Mouse (Mus musculus) MEL (cell line): Measurements from ENCODE around the gene Cfi. TPM values are rescaled to one million over a fixed set of nuclear protein-coding genes. Genes with fewer than 3 reads are reported as not detected.
A peak's percentile ranks its signal among the peaks of the same experiment; 100 is the strongest.

Source experiments
- DNase-seq: peaks from one replicate; pipeline ENCODE4 v3.0.0; 2011; ENCODE audit warnings: low read depth, low spot score
- H3K27ac ChIP-seq: 2 replicates; pipeline ENCODE4 v1.5.1; 2012; ENCODE audit warnings: low read depth, mild to moderate bottlenecking, control low read depth, low read length, moderate library complexity; ENCODE audit not compliant: control insufficient read depth
- H3K27me3 ChIP-seq, 2 experiments: fragments of 150-350 bp in 1 of 2; sonication (generic) in 1 of 2; 2 replicates each; pipeline ENCODE4 v1.6.1; 2012; ENCODE audit warnings: low read length in 2 of 2, mild to moderate bottlenecking in 2 of 2, improper control_type of control experiment in 1 of 2, moderate library complexity in 1 of 2; ENCODE audit not compliant: insufficient read depth in 2 of 2, control insufficient read depth in 1 of 2
- H3K36me3 ChIP-seq, 2 experiments: 2 replicates each; pipeline ENCODE4 v1.6.1; 2012 to 2014; ENCODE audit warnings: low read length in 2 of 2, improper control_type of control experiment in 1 of 2, inconsistent platforms in 1 of 2, mild to moderate bottlenecking in 1 of 2; ENCODE audit not compliant: insufficient read depth in 2 of 2, control insufficient read depth in 1 of 2
- H3K4me1 ChIP-seq, 2 experiments: fragments of 150-350 bp in 1 of 2; sonication (generic) in 1 of 2; 2 replicates each; pipeline ENCODE4 v1.6.1; 2012; ENCODE audit warnings: low read length in 2 of 2, improper control_type of control experiment in 1 of 2, mild to moderate bottlenecking in 1 of 2; ENCODE audit not compliant: insufficient read depth in 2 of 2, control insufficient read depth in 1 of 2
- H3K4me3 ChIP-seq, 2 experiments: fragments of 150-350 bp in 1 of 2; sonication (generic) in 1 of 2; 2 replicates each; pipeline ENCODE4 v1.5.1; 2012; ENCODE audit warnings: low read depth in 2 of 2, low read length in 2 of 2, mild to moderate bottlenecking in 2 of 2, moderate library complexity in 2 of 2, control low read depth in 1 of 2, improper control_type of control experiment in 1 of 2; ENCODE audit not compliant: control insufficient read depth in 1 of 2, insufficient read depth in 1 of 2
- H3K79me2 ChIP-seq: 2 replicates; pipeline ENCODE4 v1.6.1; 2012; ENCODE audit warnings: mild to moderate bottlenecking, low read length, moderate library complexity; ENCODE audit not compliant: control insufficient read depth, poor library complexity, insufficient read depth
- H3K9ac ChIP-seq: 2 replicates; pipeline ENCODE4 v1.6.1; 2012; ENCODE audit warnings: low read depth, mild to moderate bottlenecking, control low read depth, low read length, moderate library complexity; ENCODE audit not compliant: control insufficient read depth, poor library complexity, severe bottlenecking
- H3K9me3 ChIP-seq: fragments of 150-350 bp; sonication (generic); replicated peaks from 2 replicates; pipeline ENCODE4 v1.6.1; 2012; ENCODE audit warnings: mild to moderate bottlenecking, low read length, improper control_type of control experiment, moderate library complexity; ENCODE audit not compliant: insufficient read depth
- BHLHE40 ChIP-seq: IDR thresholded peaks from 2 replicates; pipeline ENCODE4 v1.6.1; 2012; ENCODE audit warnings: low read depth, mild to moderate bottlenecking, inconsistent platforms, low read length, improper control_type of control experiment, borderline replicate concordance
- CHD2 ChIP-seq: IDR thresholded peaks from 2 replicates; pipeline ENCODE4 v1.6.1; 2011; ENCODE audit warnings: low read length, improper control_type of control experiment
- CTCF ChIP-seq, 3 experiments: IDR thresholded peaks in 2 of 3; conservative IDR thresholded peaks in 1 of 3; 2 replicates each; pipeline ENCODE4 v1.5.1; 2011 to 2012; ENCODE audit warnings: low read length in 3 of 3, low read depth in 2 of 3, mild to moderate bottlenecking in 2 of 3, improper control_type of control experiment in 1 of 3, inconsistent platforms in 1 of 3, mixed read lengths in 1 of 3, moderate library complexity in 1 of 3; ENCODE audit not compliant: control insufficient read depth in 1 of 3, insufficient read depth in 1 of 3, poor library complexity in 1 of 3, severe bottlenecking in 1 of 3
- ELF1 ChIP-seq: IDR thresholded peaks from 2 replicates; pipeline ENCODE4 v1.6.1; 2014; ENCODE audit warnings: low read depth, mild to moderate bottlenecking, inconsistent platforms, low read length, improper control_type of control experiment, moderate library complexity
- EP300 ChIP-seq, 2 experiments: IDR thresholded peaks; 2 replicates each; pipeline ENCODE4 v1.6.1; 2011; ENCODE audit warnings: improper control_type of control experiment in 2 of 2, low read length in 2 of 2, low read depth in 1 of 2, mild to moderate bottlenecking in 1 of 2
- ETS1 ChIP-seq: IDR thresholded peaks from 2 replicates; pipeline ENCODE4 v1.6.1; 2012; ENCODE audit warnings: low read depth, mild to moderate bottlenecking, inconsistent platforms, low read length, improper control_type of control experiment, moderate library complexity
- MAFK ChIP-seq: IDR thresholded peaks from 2 replicates; pipeline ENCODE4 v1.6.1; 2011; ENCODE audit warnings: low read depth, mild to moderate bottlenecking, low read length, improper control_type of control experiment, borderline replicate concordance
- MAZ ChIP-seq: IDR thresholded peaks from 2 replicates; pipeline ENCODE4 v1.6.1; 2012; ENCODE audit warnings: low read depth, mild to moderate bottlenecking, inconsistent platforms, low read length, improper control_type of control experiment
- MYB ChIP-seq: IDR thresholded peaks from 2 replicates; pipeline ENCODE4 v1.6.1; 2011; ENCODE audit warnings: mild to moderate bottlenecking, low read depth, low read length, improper control_type of control experiment
- MYC ChIP-seq: IDR thresholded peaks from 2 replicates; pipeline ENCODE4 v1.6.1; 2011; ENCODE audit warnings: low read depth, mild to moderate bottlenecking, low read length, improper control_type of control experiment, moderate library complexity
- NELFE ChIP-seq: IDR thresholded peaks from 2 replicates; pipeline ENCODE4 v1.6.1; 2011; ENCODE audit warnings: low read depth, low read length, improper control_type of control experiment
- NRF1 ChIP-seq: IDR thresholded peaks from 2 replicates; pipeline ENCODE4 v1.6.1; 2014; ENCODE audit warnings: low read depth, mild to moderate bottlenecking, inconsistent platforms, low read length, improper control_type of control experiment, moderate library complexity; ENCODE audit not compliant: poor library complexity, insufficient read depth, severe bottlenecking
- POLR2AphosphoS5 ChIP-seq: IDR thresholded peaks from 2 replicates; pipeline ENCODE4 v1.6.1; 2012; ENCODE audit warnings: low read depth, borderline replicate concordance, mild to moderate bottlenecking, inconsistent platforms, low read length, moderate library complexity, mixed read lengths
- RCOR1 ChIP-seq: IDR thresholded peaks from 2 replicates; pipeline ENCODE4 v1.6.1; 2012; ENCODE audit warnings: low read depth, mild to moderate bottlenecking, inconsistent platforms, low read length, improper control_type of control experiment
- SMC3 ChIP-seq: IDR thresholded peaks from 2 replicates; pipeline ENCODE4 v1.6.1; 2011; ENCODE audit warnings: low read depth, low read length, improper control_type of control experiment
- TAL1 ChIP-seq: IDR thresholded peaks from 2 replicates; pipeline ENCODE4 v1.6.1; 2012; ENCODE audit warnings: mild to moderate bottlenecking, inconsistent platforms, low read length, moderate library complexity, mixed read lengths
- TCF12 ChIP-seq: IDR thresholded peaks from 2 replicates; pipeline ENCODE4 v1.6.1; 2014; ENCODE audit warnings: low read depth, mild to moderate bottlenecking, inconsistent platforms, low read length, improper control_type of control experiment, moderate library complexity
- UBTF ChIP-seq: IDR thresholded peaks from 2 replicates; pipeline ENCODE4 v1.6.1; 2012; ENCODE audit warnings: low read depth, mild to moderate bottlenecking, inconsistent platforms, low read length, improper control_type of control experiment, moderate library complexity, borderline replicate concordance; ENCODE audit not compliant: insufficient read depth
- USF1 ChIP-seq: IDR thresholded peaks from 2 replicates; pipeline ENCODE4 v1.6.1; 2014; ENCODE audit warnings: low read depth, mild to moderate bottlenecking, inconsistent platforms, low read length, improper control_type of control experiment, moderate library complexity
- ZC3H11A ChIP-seq: IDR thresholded peaks from 2 replicates; pipeline ENCODE4 v1.6.1; 2012; ENCODE audit warnings: low read depth, mild to moderate bottlenecking, inconsistent platforms, low read length, improper control_type of control experiment
- ZMIZ1 ChIP-seq: IDR thresholded peaks from 2 replicates; pipeline ENCODE4 v1.6.1; 2012; ENCODE audit warnings: low read depth, mild to moderate bottlenecking, inconsistent platforms, low read length, improper control_type of control experiment, moderate library complexity
- ZNF384 ChIP-seq: IDR thresholded peaks from 2 replicates; pipeline ENCODE4 v1.6.1; 2012; ENCODE audit warnings: low read depth, mild to moderate bottlenecking, inconsistent platforms, low read length, improper control_type of control experiment
- polyA plus RNA-seq, 2 experiments: library from polyadenylated mRNA; stranded (reverse) in 1 of 2; unstranded in 1 of 2; fragments of >175 nt in 1 of 2; fragments of >200 nt in 1 of 2; gene quantifications; 2 replicates each; pipeline versions ENCODE4 v1.2.1 to v1.2.4; 2012; ENCODE audit warnings: low replicate concordance in 2 of 2, low read depth in 1 of 2; ENCODE audit not compliant: insufficient read length in 2 of 2, insufficient read depth in 1 of 2, missing spikeins in 1 of 2
- total RNA-seq: library from RNA; depleted of rRNA; stranded (reverse); fragments of 300-350 nt; gene quantifications from 2 replicates; pipeline ENCODE4 v1.2.3, GENCODE M21; 2012

Cfi gene
- total and polyA plus RNA-seq, 3 experiments: 0.06 TPM; not detected in 2

DNA sequence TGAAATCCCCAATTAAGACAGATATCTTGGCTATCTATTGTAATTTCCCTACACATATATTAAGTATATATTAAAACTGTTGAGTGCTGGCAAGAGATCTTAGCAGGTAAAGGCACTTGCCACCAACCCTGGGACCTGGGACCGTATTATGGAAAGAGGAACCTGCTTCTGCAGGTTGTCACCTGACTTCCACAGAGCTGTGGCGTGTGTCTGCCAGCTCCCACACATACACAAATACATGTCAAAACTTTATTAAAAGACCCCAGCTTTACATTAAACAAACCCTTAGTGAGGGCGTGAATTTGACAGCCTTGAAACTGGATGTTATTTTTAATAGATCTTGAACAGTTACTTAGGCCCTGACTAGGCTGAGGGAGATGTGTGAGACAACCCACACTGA lies 67.7 kb downstream of the Cfi start:
- Histone ChIP-seq H3K9ac (no peak overlapping the region), H3K36me3 (peaks cover 0 to 10% of the 10 kb centered on the region in 2 experiments; a peak in 2 of 4 replicates), H3K27me3 (no peaks in the 10 kb centered on the region), H3K79me2 (no peaks in the 10 kb centered on the region), H3K4me3 (no peak overlapping the region), H3K4me1 (peaks cover 0 to 18% of the 10 kb centered on the region in 2 experiments; a peak in 3 of 4 replicates)
- DNase-seq: no peak
- TF ChIP-seq ZMIZ1 (no peak), USF1 (peak; percentile 57; the same call in 1 of the 2 replicates), BHLHE40 (no peak), ELF1 (no peak)
- TF ChIP-seq, all 39 proteins: peak for 1
- no peak overlapping the region for H3K27ac ChIP-seq
- no peaks in the 10 kb centered on the region for H3K9me3 ChIP-seq

DNA sequence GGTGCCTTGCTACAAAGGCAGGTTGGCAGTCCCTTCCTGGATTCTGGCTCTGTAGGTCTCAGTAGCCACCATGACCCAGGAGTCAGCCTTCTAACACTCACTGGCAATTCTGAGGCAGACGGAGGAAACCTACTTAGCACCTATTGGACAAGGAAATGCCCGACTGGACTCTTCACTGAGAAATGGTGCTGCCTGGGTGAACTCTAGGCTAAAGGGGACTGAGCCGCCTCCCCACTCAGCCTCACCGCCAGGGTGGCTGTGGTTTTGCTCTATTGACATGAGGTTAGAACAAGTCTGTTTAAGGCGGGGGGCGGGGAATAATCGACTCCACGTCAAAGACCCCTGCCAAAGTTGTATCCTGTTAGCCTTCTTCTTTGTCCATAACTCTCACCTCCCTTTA lies 68.2 kb downstream of the Cfi start:
- no peaks in the 10 kb centered on the region for H3K9me3 ChIP-seq

GRCm38 (mm10) chr3:129904381-129905132 lies 68.9 kb downstream of the Cfi start:
- H3K27ac ChIP-seq: no peak overlapping the region
- no peaks in the 10 kb centered on the region for H3K27me3 ChIP-seq
- H3K4me3 ChIP-seq: no peak overlapping the region
- H3K36me3 ChIP-seq: peaks cover 0 to 10% of the 10 kb centered on the region in 2 experiments; a peak in 2 of 4 replicates
- no peak for TF ChIP-seq NELFE
- TF ChIP-seq POLR2AphosphoS5: no peak
- TF ChIP-seq CHD2: no peak
- TF ChIP-seq SMC3: no peak
- no peak for TF ChIP-seq ZC3H11A
- no peak for TF ChIP-seq MAZ
- TF ChIP-seq MAFK: no peak
- H3K9me3 ChIP-seq: no peaks in the 10 kb centered on the region
- no peaks in the 10 kb centered on the region for H3K79me2 ChIP-seq
- H3K4me1 ChIP-seq: peaks cover 0 to 12% of the 10 kb centered on the region in 2 experiments; a peak in 2 of 4 replicates
- H3K9ac ChIP-seq: no peak overlapping the region
- DNase-seq: no peak

More for the DNA sequence above, 68.2 kb downstream of the Cfi start:
- TF ChIP-seq MYC (no peak), CHD2 (no peak), MYB (no peak), POLR2AphosphoS5 (no peak), NRF1 (no peak), TCF12 (no peak), ZNF384 (no peak), RCOR1 (no peak), UBTF (no peak), ETS1 (no peak), ELF1 (no peak), CTCF (IDR thresholded peaks at IDR 0.05 in 2 of 3, conservative IDR thresholded peaks at IDR 0.05 in 1 of 3; ENCODE audit: control insufficient read depth in 1 of 3, insufficient read depth in 1 of 3, low read depth in 2 of 3, low read length in 3 of 3, poor library complexity in 1 of 3, severe bottlenecking in 1 of 3) (no peak), TAL1 (no peak), BHLHE40 (no peak), ZMIZ1 (no peak), SMC3 (no peak), MAFK (no peak), EP300 (IDR thresholded peaks at IDR 0.05; ENCODE audit: low read depth in 1 of 2, low read length in 2 of 2) (no peak)
- peaks cover 0 to 16% of the 10 kb centered on the region in 2 experiments; a peak in 3 of 4 replicates for H3K4me1 ChIP-seq
- no peak overlapping the region for H3K27ac ChIP-seq
- H3K27me3 ChIP-seq: no peaks in the 10 kb centered on the region
- no peak overlapping the region for H3K4me3 ChIP-seq
- DNase-seq: no peak
- no peaks in the 10 kb centered on the region for H3K79me2 ChIP-seq
- H3K9ac ChIP-seq: no peak overlapping the region
- peaks cover 0 to 10% of the 10 kb centered on the region in 2 experiments; a peak in 2 of 4 replicates for H3K36me3 ChIP-seq
